Mouse (Mus musculus) cerebellum, postnatal 14 days (tissue): Measurements from ENCODE around the gene Trpt1.
A peak's percentile ranks its signal among the peaks of the same experiment; 100 is the strongest.
"Not testable (repeated sequence)": the region's sequence is repeated elsewhere in the genome, so short reads cannot be mapped to it uniquely, and the experiment has no call there.

Experiments
- DNase-seq, 2 experiments: peaks; one replicate each; pipeline ENCODE4 v3.0.0; 2021; ENCODE audit warnings: mixed read lengths in 2 of 2

Gene Trpt1

GRCm38 (mm10) chr19:6975537-6976521 is 20.1 kb upstream of the Trpt1 start, which contains the start of gene Plcb3:
Plcb3 (minus strand) TSS chr19:6976470.
- peak; percentile 77 to 85 for DNase-seq

- no peak for DNase-seq
Observed at GRCm38 (mm10) chr19:6977759-6978638, 17.9 kb upstream of the Trpt1 start.

GRCm38 (mm10) chr19:6978639-6978974 is 17.3 kb upstream of the Trpt1 start:
- DNase-seq, result no peak

- peak in 1 of 2 experiments; percentile 53 for DNase-seq
Observed at GRCm38 (mm10) chr19:6979001-6979479, 16.9 kb upstream of the Trpt1 start.

GRCm38 (mm10) chr19:6979486-6980380 is 16.2 kb upstream of the Trpt1 start:
- peak; percentile 99 to 100 for DNase-seq

- peak; percentile 99 for DNase-seq
Observed at GRCm38 (mm10) chr19:6980381-6981093, 15.4 kb upstream of the Trpt1 start, which contains the start of gene Fkbp2. Fkbp2 (minus strand) TSS chr19:6980501.

- no peak for DNase-seq
Observed at GRCm38 (mm10) chr19:6981465-6981864, 14.5 kb upstream of the Trpt1 start.

GRCm38 (mm10) chr19:6983621-6984020 is 12.3 kb upstream of the Trpt1 start:
- DNase-seq, result no peak

- no peak for DNase-seq
Observed at GRCm38 (mm10) chr19:6985300-6985699, 10.6 kb upstream of the Trpt1 start.

- DNase-seq, result no peak
Observed at GRCm38 (mm10) chr19:6985951-6986708, 9.8 kb upstream of the Trpt1 start.

GRCm38 (mm10) chr19:6987061-6987903 is 8.6 kb upstream of the Trpt1 start, which contains the start of gene Vegfb:
Vegfb (minus strand) TSS chr19:6987651.
- DNase-seq, result peak; percentile 73 to 78

GRCm38 (mm10) chr19:6987904-6988285 is 8.0 kb upstream of the Trpt1 start:
- no peak for DNase-seq

GRCm38 (mm10) chr19:6989251-6989650 is 6.7 kb upstream of the Trpt1 start:
- no peak for DNase-seq

GRCm38 (mm10) chr19:6990712-6991111 is 5.2 kb upstream of the Trpt1 start:
- DNase-seq, result no peak

- DNase-seq, result not testable (repeated sequence)
Observed at GRCm38 (mm10) chr19:6991166-6991565, 4.8 kb upstream of the Trpt1 start.

GRCm38 (mm10) chr19:6992011-6992858 is 3.7 kb upstream of the Trpt1 start, which contains the start of gene Dnajc4:
Dnajc4 (minus strand) TSS chr19:6992572.
- DNase-seq, result peak; percentile 95 to 96

- DNase-seq, result no peak
Observed at GRCm38 (mm10) chr19:6993011-6993770, 2.7 kb upstream of the Trpt1 start.

GRCm38 (mm10) chr19:6994002-6994401 is 1.9 kb upstream of the Trpt1 start:
- no peak for DNase-seq
